Mouse (Mus musculus) embryo, embryonic 10 days (tissue): ENCODE measurements around the gene Abcb11.
"Not testable (repeated sequence)": the region's sequence is repeated elsewhere in the genome, so short reads cannot be mapped to it uniquely, and the experiment has no call there.

ENCODE experiments used
- DNase-seq: peaks from one replicate; pipeline ENCODE4 v3.0.0-alpha.2; 2015; ENCODE audit warnings: low spot score

Gene Abcb11

DNA sequence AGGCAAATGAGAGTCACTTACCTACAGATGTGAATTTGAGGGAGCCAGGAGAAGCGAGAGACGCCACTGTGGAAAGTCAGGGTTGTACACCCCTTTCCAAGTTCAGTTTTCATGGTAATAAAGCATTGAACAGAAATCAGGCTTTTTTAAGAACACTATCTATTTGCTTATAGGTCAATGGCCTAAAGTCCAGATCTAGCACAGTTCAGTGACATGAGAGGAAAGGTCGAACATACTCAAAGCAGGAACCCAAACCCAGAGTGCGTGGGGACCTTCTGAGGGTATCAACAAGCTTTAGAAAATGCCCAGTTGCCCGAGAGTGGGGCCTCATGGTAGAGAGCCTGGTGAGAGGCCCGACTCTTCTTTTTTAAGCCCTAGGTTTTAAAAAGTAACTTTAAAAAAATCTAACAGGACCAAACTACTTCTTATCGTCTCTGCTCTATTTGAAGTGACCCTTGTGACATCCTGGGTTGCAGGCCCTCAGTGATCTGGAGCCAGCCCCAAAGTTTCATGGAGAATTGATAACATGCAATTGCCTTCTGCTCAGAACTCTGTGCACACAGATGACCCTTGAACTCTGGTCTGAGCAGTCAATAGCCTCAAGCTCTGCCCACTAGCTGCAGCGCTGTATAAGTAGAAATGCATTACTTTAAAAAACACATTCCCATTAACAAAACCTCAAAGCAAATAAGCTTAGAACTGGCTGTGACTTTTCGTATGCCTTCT, at the start of gene Abcb11:
Abcb11 (minus strand) TSS at position 121 of the 726 bp plus-strand sequence.
- no peak for DNase-seq

DNA sequence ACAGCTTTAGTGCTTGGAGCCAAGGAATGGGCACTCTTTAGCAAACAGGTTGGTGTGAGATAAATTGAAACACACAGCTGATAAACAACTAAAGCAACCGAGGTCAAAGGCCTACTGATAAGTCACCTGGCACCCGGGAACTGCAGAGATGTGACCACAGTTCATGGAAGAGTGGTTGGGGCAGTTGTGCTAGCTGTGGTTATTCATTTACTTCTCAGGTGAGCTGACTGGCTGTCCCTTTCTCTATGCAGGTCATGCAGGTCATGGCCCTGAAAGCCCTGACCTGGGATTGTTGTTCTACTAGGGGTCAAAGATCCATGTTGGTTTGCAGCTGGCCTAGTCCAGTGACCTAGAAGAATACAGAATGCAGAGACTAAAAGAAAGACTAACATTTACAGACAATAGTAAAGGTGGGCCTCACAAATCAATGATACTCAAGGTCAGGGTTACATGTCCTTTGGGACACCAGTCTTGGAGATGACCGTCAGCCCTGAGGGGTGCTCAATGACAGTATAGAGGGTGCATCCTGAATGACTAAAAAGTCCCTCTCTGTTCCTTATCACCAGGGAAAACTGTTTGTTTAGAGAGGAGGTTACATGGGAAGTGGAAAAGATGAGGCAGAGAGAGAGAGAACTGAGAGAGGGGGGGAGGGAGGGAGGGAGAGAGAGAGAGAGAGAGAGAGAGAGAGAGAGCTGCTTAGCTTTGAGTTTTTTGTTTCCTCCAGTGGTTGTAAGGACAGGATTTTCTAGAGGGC, 43.9 kb upstream of the Abcb11 start:
- no peak for DNase-seq

DNA sequence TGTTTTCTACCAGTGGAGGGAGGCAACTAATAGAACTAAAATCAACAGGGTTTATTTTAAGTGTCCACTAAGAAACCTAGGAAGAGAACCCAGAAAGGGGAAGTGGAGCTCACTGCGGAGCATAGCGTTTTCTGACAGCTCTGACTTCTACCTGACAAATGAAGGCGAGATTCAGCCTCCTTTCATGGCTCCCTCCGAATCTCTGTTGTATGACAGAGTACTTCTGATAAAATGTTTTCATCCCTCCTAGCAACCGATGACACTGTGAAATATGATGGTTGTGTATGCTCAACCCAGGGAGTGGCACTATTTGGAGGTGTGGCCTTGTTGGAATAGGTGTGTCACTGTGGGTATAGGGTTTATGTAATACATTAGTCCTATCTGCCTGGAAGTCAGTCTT, 40.4 kb upstream of the Abcb11 start:
- DNase-seq = no peak

DNA sequence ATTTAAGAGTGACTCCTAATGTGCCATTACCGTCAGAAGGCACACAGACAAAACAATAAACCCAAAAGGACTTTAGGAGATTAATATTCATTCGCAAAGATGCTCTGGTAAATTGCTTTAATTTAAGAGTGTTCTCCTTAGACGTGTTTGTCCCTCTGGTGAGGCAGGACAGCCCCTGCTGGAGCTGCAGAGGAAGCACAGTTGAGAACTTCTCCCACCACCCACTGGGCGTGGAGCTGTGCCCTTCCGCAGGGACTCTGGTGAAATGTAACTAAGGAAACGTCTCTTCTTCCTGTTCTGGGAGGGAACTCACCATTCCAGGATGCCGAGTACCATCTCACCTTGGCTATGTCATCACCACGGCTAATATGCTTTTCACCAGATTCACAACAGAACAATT, 39.3 kb upstream of the Abcb11 start:
- peak; percentile 38 for DNase-seq

DNA sequence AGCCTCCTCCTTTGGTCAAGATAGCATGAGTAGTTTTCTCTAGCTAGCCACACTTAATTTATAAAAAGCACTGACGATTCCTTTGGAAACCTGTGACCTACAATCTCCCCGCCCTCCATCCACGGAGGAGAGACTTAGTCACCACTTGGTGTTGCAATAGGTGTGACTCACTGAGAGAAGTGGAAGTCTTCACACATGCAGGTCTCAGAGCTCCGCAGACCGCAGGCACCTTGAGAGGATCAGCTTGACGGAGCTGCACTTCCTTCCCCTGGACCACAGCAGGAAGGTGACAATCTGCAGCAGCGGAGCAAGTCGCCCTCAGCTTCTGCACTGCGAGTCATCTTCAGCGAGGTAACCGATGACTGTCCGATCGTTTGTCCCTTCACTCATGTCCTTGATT, 37.9 kb upstream of the Abcb11 start, which contains the start of gene Dhrs9:
Dhrs9 (plus strand) TSS at position 165 of the 400 bp plus-strand sequence.
- no peak for DNase-seq

DNA sequence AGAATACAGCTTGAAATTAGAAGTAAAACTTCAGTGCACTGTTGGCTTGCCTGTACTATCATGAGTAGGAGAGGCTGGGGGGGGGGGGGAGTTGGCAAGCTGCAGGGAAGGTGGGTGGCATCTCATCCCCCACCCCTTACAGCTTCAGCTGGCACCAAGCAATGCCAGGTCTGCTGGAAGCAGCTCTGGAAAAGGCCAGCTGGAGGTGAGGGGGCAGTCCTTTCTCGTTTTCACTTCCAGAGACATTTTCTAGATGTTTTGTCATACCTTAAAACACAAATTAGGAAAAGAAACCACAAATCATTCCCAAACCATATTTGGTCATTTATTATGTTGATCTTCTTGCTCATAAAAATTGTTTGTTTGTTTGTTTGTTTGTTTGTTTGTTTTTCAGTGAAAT, 37.4 kb upstream of the Abcb11 start:
- DNase-seq = no peak

DNA sequence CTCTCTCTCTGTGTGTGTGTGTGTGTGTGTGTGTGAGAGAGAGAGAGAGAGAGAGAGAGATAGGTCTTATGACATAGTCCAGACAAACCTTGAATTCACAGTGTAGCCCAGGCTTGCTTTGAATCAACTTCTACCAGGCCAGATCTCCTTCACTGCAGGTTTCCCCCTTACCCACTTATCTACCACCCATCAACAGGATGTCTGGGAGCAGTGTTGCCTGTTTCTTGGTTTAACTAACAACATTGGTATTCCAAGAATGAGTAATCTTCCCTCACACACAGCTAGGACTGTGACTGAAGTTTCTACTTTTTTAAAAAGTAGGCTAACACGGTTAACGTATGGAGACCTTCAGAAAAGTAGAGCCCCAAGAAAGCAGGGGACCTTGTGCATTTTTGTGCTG, 34.4 kb upstream of the Abcb11 start:
- no peak for DNase-seq

- no peak for DNase-seq
These were observed 22.9 kb upstream of the Abcb11 start for GRCm38 (mm10) chr2:69365275-69365674.

GRCm38 (mm10) chr2:69364831-69365230, 22.4 kb upstream of the Abcb11 start:
- DNase-seq = no peak

DNA sequence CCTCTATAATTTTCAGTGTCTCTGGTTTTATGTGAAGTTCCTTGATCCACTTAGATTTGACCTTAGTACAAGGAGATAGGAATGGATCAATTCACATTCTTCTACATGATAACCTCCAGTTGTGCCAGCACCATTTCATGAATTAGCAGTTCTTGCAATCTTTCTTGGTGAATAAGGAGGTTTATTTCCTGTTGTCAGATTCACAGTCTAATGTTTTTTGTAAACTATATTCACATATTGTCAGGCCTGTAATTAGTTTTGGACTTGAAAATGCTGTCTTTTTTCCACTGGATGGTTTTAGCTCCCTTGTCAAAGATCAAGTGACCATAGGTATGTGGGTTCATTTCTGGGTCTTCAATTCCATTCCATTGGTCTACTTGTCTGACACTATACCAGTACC, 13.0 kb upstream of the Abcb11 start:
- DNase-seq = not testable (repeated sequence)

DNA sequence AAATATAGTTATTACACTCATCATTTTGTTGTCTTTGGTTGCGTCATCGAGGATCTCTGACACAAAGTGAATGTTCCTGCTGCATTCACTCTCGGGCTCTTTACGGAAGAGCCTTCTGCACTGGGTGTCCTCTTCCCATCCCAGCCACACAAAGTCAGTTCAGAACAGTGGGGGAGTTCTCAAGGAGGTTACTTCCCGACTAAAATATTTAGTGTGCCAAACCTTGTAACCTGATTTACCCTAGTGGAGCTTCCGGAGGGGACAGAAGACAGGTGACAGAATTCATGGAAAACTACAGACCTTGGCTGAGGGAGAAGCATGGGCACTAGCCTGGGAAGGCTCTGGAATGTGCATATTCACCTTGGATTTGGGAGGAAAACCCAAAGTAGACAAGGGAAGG, 910 bp downstream of the Abcb11 start:
- no peak for DNase-seq

- DNase-seq = not testable (repeated sequence)
These were observed 10.9 kb downstream of the Abcb11 start for GRCm38 (mm10) chr2:69331523-69331922.

GRCm38 (mm10) chr2:69328509-69329163, 13.8 kb downstream of the Abcb11 start:
- DNase-seq = no peak

GRCm38 (mm10) chr2:69324881-69325660, 17.3 kb downstream of the Abcb11 start:
- no peak for DNase-seq

DNA sequence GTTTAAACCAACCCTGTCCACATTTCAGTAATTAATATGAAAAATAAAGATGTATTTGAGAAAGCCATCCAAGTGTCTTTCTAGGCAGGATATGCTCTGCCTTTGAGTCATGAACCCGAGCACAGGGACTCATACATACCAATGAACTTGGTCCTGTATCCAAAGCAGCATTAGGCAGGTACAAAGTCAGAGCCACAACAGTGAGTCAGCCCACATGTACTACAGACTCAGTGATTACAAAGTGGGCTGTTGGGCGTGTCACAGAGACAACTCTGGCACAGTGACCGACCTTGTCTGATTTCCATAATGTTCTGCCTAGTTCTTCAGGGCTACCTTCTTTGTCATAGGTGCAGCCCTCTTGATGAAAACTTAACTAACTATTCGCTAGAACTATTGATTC, 19.4 kb downstream of the Abcb11 start:
- DNase-seq = no peak

DNA sequence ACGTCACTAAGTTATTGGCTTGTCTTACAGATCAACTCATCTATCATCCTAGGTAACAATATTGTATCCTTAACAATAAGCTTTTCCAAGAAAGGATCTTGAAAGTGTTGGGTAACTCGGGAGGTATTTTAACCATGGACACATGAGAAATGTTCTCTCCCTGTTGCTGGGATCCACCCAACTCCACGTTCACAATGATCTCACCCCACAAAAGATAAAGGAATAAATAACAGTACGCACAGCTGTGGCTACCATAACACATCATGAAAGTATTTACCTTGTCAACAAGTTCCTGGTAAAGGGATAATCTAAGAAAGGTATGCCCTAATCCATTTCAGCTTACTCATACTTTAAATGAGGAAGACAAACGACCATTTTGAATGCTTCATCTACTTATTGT, 21.0 kb downstream of the Abcb11 start:
- DNase-seq = no peak

DNA sequence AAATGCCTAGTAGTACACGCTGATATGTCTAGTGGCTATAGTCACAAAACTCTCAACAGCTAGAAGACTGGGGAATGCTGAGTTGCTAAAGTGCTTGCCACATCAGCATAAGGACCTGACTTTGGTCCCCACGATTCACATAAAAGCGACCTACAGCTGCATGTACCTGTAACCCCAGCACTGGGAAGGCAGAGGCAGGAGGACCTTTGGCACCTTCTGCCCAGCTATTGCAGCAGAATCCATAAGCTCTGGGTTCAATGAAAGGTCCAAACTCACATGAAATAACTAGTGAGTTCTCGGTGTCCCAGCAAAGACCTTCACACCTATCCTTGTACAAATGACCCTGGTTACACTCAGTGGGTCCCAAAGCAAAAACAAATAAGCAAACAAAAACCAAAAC, 31.1 kb downstream of the Abcb11 start:
- no peak for DNase-seq

- DNase-seq = no peak
These were observed 34.3 kb downstream of the Abcb11 start for GRCm38 (mm10) chr2:69308136-69308535.

DNA sequence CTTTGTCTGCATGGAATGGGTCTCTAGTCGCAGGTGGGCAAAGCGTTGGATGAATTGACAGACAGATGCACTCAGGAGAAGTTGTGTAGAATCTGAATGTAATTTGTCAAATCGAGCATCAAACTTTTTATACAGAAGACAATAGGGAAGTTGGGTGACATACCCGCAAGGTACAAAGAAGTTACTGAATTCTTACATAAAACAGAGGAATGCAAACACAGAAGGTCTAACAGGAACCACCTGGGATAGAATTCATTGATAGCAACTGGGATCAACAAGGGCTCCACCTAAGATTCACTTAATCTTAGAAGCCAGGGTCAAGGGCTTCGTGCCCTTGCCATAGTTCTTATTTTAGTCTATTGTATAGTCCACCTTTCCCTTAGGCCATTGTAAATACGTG, 41.8 kb downstream of the Abcb11 start:
- DNase-seq = not testable (repeated sequence)

DNA sequence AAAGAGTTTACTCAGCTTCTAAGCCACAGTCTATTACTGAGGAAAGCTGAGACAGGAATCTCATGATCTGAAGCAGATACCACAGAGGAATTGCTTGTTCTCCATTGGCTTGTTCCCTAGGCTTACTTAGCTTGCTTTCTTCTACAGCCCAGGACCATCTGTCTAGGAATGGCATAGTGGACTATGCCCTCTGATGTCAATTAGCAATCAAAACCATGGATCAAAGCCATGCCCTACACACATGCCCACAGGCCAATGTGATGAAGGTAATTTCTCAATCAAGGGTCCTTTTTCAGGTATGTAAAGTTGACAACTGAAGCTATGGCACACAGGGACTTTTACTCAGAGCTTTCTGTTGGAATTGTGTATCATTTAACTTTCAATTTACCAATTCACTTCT, 47.9 kb downstream of the Abcb11 start:
- DNase-seq = no peak

DNA sequence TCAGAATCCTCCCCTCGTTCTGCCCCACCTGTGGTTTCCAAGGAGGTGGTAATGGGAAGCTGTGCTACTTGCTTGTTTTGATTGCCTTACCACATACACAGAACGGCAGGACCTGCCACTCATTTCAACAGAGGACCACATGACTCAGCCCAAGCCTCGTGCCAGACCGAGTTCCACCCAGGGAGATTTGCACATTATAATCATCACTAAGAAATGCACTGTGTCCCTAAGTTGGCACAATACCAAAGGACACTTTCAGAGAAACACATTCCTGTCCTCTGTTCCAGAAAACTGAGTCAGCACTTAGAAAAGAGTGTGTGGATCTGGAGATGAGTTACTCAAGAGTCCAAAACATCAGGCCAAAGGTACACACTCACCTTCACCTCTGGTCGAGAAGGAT, 53.4 kb downstream of the Abcb11 start:
- DNase-seq = no peak

GRCm38 (mm10) chr2:69275875-69276274, 66.5 kb downstream of the Abcb11 start:
- DNase-seq = peak; percentile 78
